Mouse (Mus musculus) olfactory bulb, adult 2 months (tissue): Measurements from ENCODE around the gene Zc3hav1. TPM values are rescaled to one million over a fixed set of nuclear protein-coding genes. Genes with fewer than 3 reads are reported as not detected.
"Not testable (repeated sequence)": the region's sequence is repeated elsewhere in the genome, so short reads cannot be mapped to it uniquely, and the experiment has no call there.

Experiments
- H3K27ac ChIP-seq: fragments of 200-500 bp; 2 replicates; pipeline ENCODE4 v1.5.1; 2012; ENCODE audit warnings: low read depth, low read length; ENCODE audit not compliant: insufficient read depth
- H3K4me1 ChIP-seq: fragments of 200-500 bp; 2 replicates; pipeline ENCODE4 v1.6.1; 2012; ENCODE audit warnings: low read length; ENCODE audit not compliant: control insufficient read depth, insufficient read depth
- H3K4me3 ChIP-seq: fragments of 200-500 bp; 2 replicates; pipeline ENCODE4 v1.5.1; 2012; ENCODE audit warnings: mild to moderate bottlenecking, low read depth, low read length, moderate library complexity; ENCODE audit not compliant: insufficient read depth
- CTCF ChIP-seq: fragments of 200-500 bp; IDR thresholded peaks from 2 replicates; pipeline ENCODE4 v1.5.1; 2012; ENCODE audit warnings: low read depth, mild to moderate bottlenecking, low read length, moderate library complexity; ENCODE audit not compliant: insufficient read depth
- POLR2A ChIP-seq: fragments of 200-500 bp; IDR thresholded peaks from 2 replicates; pipeline ENCODE4 v1.6.1; 2012; ENCODE audit warnings: mild to moderate bottlenecking, low read depth, low read length, moderate library complexity; ENCODE audit not compliant: insufficient read depth
- WGBS: fragments of 180-500 bp; shearing (Covaris S2); methylation state at CpG from one replicate; pipeline ENCODE4 v1.1.7; 2018; 5-methylcytosine and 5-hydroxymethylcytosine counted together
- polyA plus RNA-seq: library from polyadenylated mRNA; stranded (reverse); fragments of >200 nt; gene quantifications from 2 replicates; pipeline ENCODE4 v1.2.4, GENCODE M21; 2012; ENCODE audit warnings: low replicate concordance; ENCODE audit not compliant: missing spikeins, insufficient read depth, insufficient read length

Gene Zc3hav1
- polyA plus RNA-seq, 1 experiment, result not detected

- WGBS, result 88% methylated on average over 4 of the region's 4 CpGs
- H3K4me1 ChIP-seq, result no peaks in the 10 kb centered on the region
- no peak overlapping the region for H3K27ac ChIP-seq
- no peak overlapping the region for H3K4me3 ChIP-seq
- TF ChIP-seq CTCF, result no peak
- TF ChIP-seq POLR2A, result no peak
Observed at GRCm38 (mm10) chr6:38361065-38361464, 6.7 kb upstream of the Zc3hav1 start.

- WGBS, result 92% methylated on average over 12 of the region's 12 CpGs
- H3K4me3 ChIP-seq, result no peak overlapping the region
- TF ChIP-seq CTCF (no peak), POLR2A (no peak)
- H3K27ac ChIP-seq, result no peak overlapping the region
- 0 out of 2 replicates have a peak, but pooled peaks cover 2% of the 10 kb centered on the region for H3K4me1 ChIP-seq
Observed at GRCm38 (mm10) chr6:38359736-38360499, 5.5 kb upstream of the Zc3hav1 start.

DNA sequence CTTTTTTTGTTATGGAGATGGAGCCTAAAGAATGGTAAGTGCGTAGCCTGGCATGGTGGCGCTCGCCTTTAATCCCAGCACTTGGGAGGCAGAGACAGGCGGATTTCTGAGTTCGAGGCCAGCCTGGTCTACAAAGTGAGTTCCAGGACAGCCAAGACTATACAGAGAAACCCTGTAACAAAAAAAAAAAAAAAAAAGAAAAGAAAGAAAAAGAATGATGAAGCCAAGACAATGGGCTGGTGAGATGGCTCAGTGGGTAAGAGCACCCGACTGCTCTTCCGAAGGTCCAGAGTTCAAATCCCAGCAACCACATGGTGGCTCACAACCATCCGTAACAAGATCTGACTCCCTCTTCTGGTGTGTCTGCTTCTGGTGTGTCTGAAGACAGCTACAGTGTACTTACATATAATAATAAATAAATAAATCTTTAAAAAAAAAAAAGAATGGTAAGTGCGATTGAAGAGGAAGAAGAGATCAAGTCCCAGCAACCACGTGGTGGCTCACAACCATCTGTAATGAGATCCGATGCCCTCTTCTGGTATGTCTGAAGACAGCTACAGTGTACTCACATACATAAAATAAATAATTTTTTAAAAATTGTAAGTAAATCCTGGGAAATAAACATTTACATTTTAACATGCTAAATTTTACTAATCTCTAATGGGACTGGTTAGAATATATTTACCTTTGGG lies 4.8 kb upstream of the Zc3hav1 start:
- H3K4me3 ChIP-seq, H3K4me1 ChIP-seq, H3K27ac ChIP-seq: not testable (repeated sequence)
- WGBS, result 93% methylated on average over 11 of the region's 11 CpGs

DNA sequence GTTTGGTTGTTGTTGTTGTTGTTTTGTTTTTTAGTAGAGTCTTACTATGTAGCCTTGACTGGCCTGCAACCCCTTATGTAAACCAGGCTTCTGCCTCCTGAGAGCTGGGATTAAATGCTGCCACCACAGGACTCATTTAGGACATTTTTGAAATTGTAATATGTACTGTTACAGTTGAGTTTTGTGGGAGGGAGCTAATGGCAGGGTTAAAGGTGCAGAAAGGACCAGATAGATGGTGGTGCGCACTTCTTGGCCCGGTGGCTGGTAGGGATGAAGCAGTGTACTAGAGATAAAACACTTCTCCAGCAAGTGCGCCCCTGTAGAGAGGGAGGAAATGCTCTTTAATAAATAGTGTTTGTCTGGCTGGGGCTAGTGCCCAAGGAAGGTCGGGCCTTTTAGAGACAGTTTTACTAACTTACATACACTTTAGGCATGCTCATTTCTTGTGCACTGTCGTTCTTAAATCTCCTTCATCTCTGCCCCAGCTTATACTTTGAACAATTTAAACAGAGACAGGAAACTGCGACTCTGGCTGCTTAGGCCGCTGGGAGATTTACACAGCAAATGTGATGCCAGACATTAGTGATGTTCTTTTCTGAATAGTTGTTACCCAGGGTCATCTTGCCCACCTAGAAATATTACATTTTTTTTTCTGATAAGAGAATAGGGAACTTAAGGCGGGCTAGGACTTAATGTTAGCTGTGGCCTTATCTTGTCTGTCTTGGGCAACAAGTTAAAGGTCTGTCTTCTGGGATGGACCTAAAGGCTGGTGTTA lies 4.0 kb upstream of the Zc3hav1 start:
- 86% methylated on average over 8 of the region's 8 CpGs for whole genome bisulfite sequencing
- TF ChIP-seq POLR2A (no peak), CTCF (no peak)
- Histone ChIP-seq H3K4me3 (no peak overlapping the region), H3K4me1 (peaks cover 7% of the 10 kb centered on the region; the same call in 1 of the 2 replicates), H3K27ac (no peak overlapping the region)

DNA sequence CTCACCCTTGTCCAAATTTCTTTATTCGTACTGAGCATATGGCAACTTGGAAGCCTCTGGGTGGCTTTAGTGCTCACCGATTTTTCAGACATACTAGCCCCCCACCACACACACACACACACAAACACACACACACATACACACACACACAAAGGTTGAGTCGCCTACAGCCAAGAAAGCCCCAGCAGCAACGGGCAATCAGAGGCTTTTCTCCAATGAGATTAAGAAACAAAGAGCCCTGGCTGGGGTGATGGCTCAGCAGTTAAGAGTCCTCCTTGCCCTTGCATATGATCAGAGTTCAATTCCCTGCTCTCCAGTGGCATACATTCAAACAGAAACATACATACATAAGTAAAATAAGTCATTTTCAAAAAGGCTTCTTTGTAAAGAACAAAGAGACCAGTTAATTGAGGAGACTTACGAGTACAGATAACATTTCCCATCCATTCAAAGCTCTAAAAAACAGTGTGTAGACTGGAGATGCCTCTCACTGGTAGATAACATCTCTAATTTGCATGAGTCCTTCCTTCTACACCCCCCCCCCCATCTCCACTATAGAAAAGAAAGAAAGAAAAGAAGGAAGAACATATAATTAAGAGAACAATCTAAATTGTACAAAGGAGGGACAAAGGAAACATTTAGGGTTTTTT lies 3.3 kb upstream of the Zc3hav1 start:
- H3K4me3 ChIP-seq, result no peak overlapping the region
- H3K27ac ChIP-seq, result no peak overlapping the region
- H3K4me1 ChIP-seq, result peaks cover 7% of the 10 kb centered on the region; the same call in 1 of the 2 replicates
- no peak for TF ChIP-seq POLR2A
- TF ChIP-seq CTCF, result no peak
- 55% methylated on average over 5 of the region's 5 CpGs for WGBS

- WGBS, result 84% methylated on average over 15 of the region's 15 CpGs
- not testable (repeated sequence) for H3K4me1 ChIP-seq, H3K27ac ChIP-seq, H3K4me3 ChIP-seq
Observed at GRCm38 (mm10) chr6:38356661-38357433, 2.4 kb upstream of the Zc3hav1 start.

DNA sequence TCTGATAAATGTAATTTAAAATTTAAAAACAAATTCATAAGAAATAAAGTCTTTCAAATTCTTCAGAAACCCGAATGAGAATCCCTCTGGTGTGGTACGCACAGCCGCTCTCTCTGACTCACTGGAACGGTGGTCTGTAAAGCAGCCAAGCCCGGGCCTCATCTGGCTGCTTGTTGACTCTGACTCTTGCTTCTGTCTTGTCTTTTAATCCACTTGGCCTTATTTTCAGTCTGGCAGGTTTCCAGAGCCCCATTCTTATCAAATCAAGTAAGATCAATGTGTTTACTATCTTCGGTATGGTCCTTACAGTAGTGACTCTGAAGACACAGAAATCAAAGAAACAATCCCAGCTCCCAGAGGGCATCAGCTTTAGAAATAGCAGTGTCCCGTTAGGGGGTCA lies 1.5 kb upstream of the Zc3hav1 start:
- no peak for TF ChIP-seq CTCF
- no peak for TF ChIP-seq POLR2A
- 51% methylated on average over 7 of the region's 7 CpGs for WGBS
- H3K27ac ChIP-seq, result no peak overlapping the region
- H3K4me3 ChIP-seq, result no peak overlapping the region
- H3K4me1 ChIP-seq, result peaks cover 10% of the 10 kb centered on the region; the same call in 1 of the 2 replicates

- Histone ChIP-seq H3K27ac (no peak overlapping the region), H3K4me1 (peaks cover 10% of the 10 kb centered on the region; the same call in 1 of the 2 replicates), H3K4me3 (no peak overlapping the region)
- TF ChIP-seq POLR2A, result no peak
- no peak for TF ChIP-seq CTCF
- 19% methylated on average over 8 of the region's 8 CpGs for WGBS
Observed at GRCm38 (mm10) chr6:38355354-38355823, 986 bp upstream of the Zc3hav1 start.
